Mouse (Mus musculus) G1E (cell line): ENCODE results near the gene Cdc42bpb. TPM values are rescaled to one million over a fixed set of nuclear protein-coding genes. Genes with fewer than 3 reads are reported as not detected.
A peak's percentile ranks its signal among the peaks of the same experiment; 100 is the strongest.

Experiments used
- ATAC-seq: 2 replicates; pipeline ENCODE4 v1.8.0; 2016; ENCODE audit warnings: mild to moderate bottlenecking; ENCODE audit not compliant: insufficient number of reproducible peaks, poor library complexity, low FRiP score, severe bottlenecking; ENCODE audit errors: extremely low read depth
- DNase-seq: peaks from one replicate; pipeline ENCODE4 v3.0.0; 2012; ENCODE audit warnings: low spot score
- H3K27me3 ChIP-seq: 2 replicates; pipeline ENCODE4 v1.6.1; 2012; ENCODE audit warnings: mild to moderate bottlenecking, low read length, inconsistent platforms; ENCODE audit not compliant: insufficient read depth
- H3K36me3 ChIP-seq: replicated peaks from 2 replicates; pipeline ENCODE3; 2012; ENCODE audit warnings: mild to moderate bottlenecking, inconsistent platforms
- H3K4me1 ChIP-seq: 2 replicates; pipeline ENCODE4 v1.6.1; 2012; ENCODE audit warnings: low read depth, low read length, inconsistent platforms, mixed read lengths; ENCODE audit not compliant: insufficient read depth
- H3K4me3 ChIP-seq: 2 replicates; pipeline ENCODE4 v1.5.1; 2012; ENCODE audit warnings: low read depth, mild to moderate bottlenecking, inconsistent platforms, low read length, moderate library complexity, mixed read lengths
- H3K9me3 ChIP-seq: replicated peaks from 2 replicates; pipeline ENCODE4 v1.6.1; 2012; ENCODE audit warnings: inconsistent platforms
- CTCF ChIP-seq: IDR thresholded peaks from 2 replicates; pipeline ENCODE4 v1.5.1; 2012; ENCODE audit warnings: low read depth, low read length, inconsistent platforms, mixed read lengths
- GATA1 ChIP-seq: IDR thresholded peaks from 2 replicates; pipeline ENCODE4 v1.6.1; 2012; ENCODE audit warnings: borderline replicate concordance, low read length, inconsistent platforms, mixed read lengths
- GATA2 ChIP-seq: IDR thresholded peaks from 2 replicates; pipeline ENCODE4 v1.6.1; 2012; ENCODE audit warnings: low read depth, low read length, inconsistent platforms, borderline replicate concordance
- POLR2AphosphoS5 ChIP-seq: IDR thresholded peaks from 2 replicates; pipeline ENCODE4 v1.6.1; 2012; ENCODE audit warnings: low read depth, low read length, inconsistent platforms; ENCODE audit not compliant: insufficient replicate concordance
- TAL1 ChIP-seq: conservative IDR thresholded peaks from 2 replicates; pipeline ENCODE4 v1.6.1; 2012; ENCODE audit warnings: low read depth, low read length, inconsistent platforms, mixed read lengths
- polyA plus RNA-seq: library from polyadenylated mRNA; stranded (reverse); fragments of >175 nt; gene quantifications from 2 replicates; pipeline ENCODE4 v1.2.3, GENCODE M21; 2012
- total RNA-seq, 2 experiments: library from RNA; stranded (forward) in 1 of 2; stranded (reverse) in 1 of 2; fragments of 200-1000 nt in 1 of 2; fragments of >200 nt in 1 of 2; fragmentation: Nextera tagmentation in 1 of 2; gene quantifications; 2 replicates each; pipeline ENCODE4 v1.2.3; 2014 to 2017

The Cdc42bpb gene
- total and polyA plus RNA-seq, 3 experiments, result not detected

- peak; percentile 68 for DNase-seq
- H3K4me1 ChIP-seq, result peaks cover 82% of the 10 kb centered on the region
- no peaks in the 10 kb centered on the region for H3K36me3 ChIP-seq
- peak overlapping the region; percentile 61; the same call in 1 of the 2 replicates for H3K4me3 ChIP-seq
- peaks cover 11% of the 10 kb centered on the region; the same call in 1 of the 2 replicates for H3K27me3 ChIP-seq
- no peak for TF ChIP-seq CTCF
- TF ChIP-seq GATA2, result no peak
- TF ChIP-seq GATA1, result no peak
- TF ChIP-seq POLR2AphosphoS5, result no peak
- no peak for TF ChIP-seq TAL1
- 0 out of 2 replicates have a peak, but pooled peaks have one; percentile 19 for ATAC-seq
- peaks cover 7% of the 10 kb centered on the region for H3K9me3 ChIP-seq
Measured at GRCm38 (mm10) chr12:111267673-111268325, 109.7 kb downstream of the Cdc42bpb start.

GRCm38 (mm10) chr12:111266592-111266991, 110.9 kb downstream of the Cdc42bpb start:
- ATAC-seq (peak; percentile 77), DNase-seq (peak; percentile 49)
- peak; percentile 54 for TF ChIP-seq TAL1
- TF ChIP-seq POLR2AphosphoS5, result no peak
- Histone ChIP-seq H3K27me3 (peaks cover 11% of the 10 kb centered on the region; the same call in 1 of the 2 replicates), H3K4me3 (no peak overlapping the region), H3K9me3 (peaks cover 3% of the 10 kb centered on the region), H3K4me1 (peaks cover 83% of the 10 kb centered on the region), H3K36me3 (no peaks in the 10 kb centered on the region)

GRCm38 (mm10) chr12:111265212-111265611, 112.3 kb downstream of the Cdc42bpb start:
- TF ChIP-seq GATA1 (no peak), GATA2 (no peak), POLR2AphosphoS5 (no peak)
- Histone ChIP-seq H3K36me3 (no peaks in the 10 kb centered on the region), H3K4me1 (peaks cover 88% of the 10 kb centered on the region), H3K9me3 (no peaks in the 10 kb centered on the region), H3K4me3 (no peak overlapping the region), H3K27me3 (peaks cover 11% of the 10 kb centered on the region; the same call in 1 of the 2 replicates)
- ATAC-seq (no peak), DNase-seq (no peak)

DNA sequence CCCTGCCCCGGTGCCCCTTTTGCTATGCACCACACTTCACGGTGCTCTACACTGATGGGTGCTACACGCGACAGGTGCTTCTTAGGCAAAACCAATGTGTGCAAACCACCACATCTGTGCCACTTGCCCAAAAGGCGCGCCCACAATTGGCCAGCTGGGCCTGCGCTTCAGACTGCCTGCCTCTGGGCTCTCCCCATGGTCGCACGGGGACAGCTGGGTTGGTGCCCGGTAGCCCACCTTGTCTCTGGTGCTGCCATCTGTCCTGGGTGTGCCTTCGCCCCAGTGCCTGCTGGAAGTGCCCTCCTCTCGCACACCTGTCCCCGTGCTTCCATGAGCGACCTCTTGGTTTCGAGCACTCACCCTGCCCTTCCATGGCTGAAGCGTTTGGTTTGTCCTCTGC, 113.9 kb downstream of the Cdc42bpb start:
- Histone ChIP-seq H3K9me3 (no peaks in the 10 kb centered on the region), H3K27me3 (peaks cover 10% of the 10 kb centered on the region; the same call in 1 of the 2 replicates), H3K4me1 (peaks cover 74% of the 10 kb centered on the region), H3K36me3 (no peaks in the 10 kb centered on the region), H3K4me3 (no peak overlapping the region; the same call in 1 of the 2 replicates)
- TF ChIP-seq GATA1, result no peak
- no peak for TF ChIP-seq TAL1
- no peak for TF ChIP-seq CTCF
- TF ChIP-seq GATA2, result no peak
- TF ChIP-seq POLR2AphosphoS5, result no peak
- DNase-seq (no peak), ATAC-seq (no peak)

DNA sequence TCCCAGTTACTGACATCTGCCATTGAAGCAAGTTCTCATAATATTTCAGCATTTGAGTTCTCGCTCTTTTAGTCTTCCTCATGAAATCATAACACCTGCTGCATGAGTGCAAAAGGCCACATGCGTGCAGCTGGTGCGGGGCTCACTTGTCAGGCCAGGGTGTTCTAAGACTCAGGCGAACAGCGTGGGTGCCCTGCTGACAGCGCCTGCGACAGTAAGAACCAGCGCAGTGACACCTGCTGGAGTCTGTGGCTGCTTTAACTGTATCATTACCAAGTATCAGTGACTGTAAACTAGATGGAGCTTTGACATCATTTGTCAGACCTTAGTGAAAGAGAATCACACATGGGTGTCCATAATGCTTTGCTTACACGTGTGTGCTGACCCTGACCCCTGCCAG, 126.3 kb downstream of the Cdc42bpb start:
- no peak for DNase-seq
- Histone ChIP-seq H3K36me3 (no peaks in the 10 kb centered on the region), H3K27me3 (peaks cover 30% of the 10 kb centered on the region), H3K4me3 (no peak overlapping the region), H3K4me1 (peaks cover 34% of the 10 kb centered on the region), H3K9me3 (no peaks in the 10 kb centered on the region)
- TF ChIP-seq GATA1 (no peak), GATA2 (no peak), CTCF (no peak), TAL1 (no peak), POLR2AphosphoS5 (no peak)
- no peak for ATAC-seq

DNA sequence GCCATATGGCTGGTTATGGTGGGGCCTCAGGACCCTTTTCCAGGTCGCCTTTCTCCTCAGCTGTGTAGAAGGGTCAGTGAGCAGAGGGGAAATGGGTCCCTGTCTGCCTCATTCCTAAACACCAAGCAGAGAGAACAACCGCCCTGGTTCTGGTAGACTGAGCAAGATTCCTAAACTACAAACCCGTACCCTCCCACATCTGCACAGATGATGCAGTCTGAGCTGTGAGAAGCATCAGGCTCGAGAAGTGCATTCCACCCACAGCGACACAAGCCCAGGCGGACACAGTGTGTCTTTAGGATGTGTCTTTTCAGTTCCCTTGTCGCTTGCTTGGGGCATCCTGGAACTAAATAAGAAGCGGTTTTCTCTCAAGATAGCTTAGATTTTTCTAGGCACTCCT, 127.4 kb downstream of the Cdc42bpb start:
- no peak for TF ChIP-seq GATA1
- no peak for TF ChIP-seq CTCF
- no peak for TF ChIP-seq GATA2
- no peak for TF ChIP-seq TAL1
- TF ChIP-seq POLR2AphosphoS5, result no peak
- Histone ChIP-seq H3K36me3 (no peaks in the 10 kb centered on the region), H3K4me3 (no peak overlapping the region), H3K9me3 (no peaks in the 10 kb centered on the region), H3K27me3 (peaks cover 36% of the 10 kb centered on the region), H3K4me1 (peaks cover 34% of the 10 kb centered on the region)
- DNase-seq (no peak), ATAC-seq (no peak)
